Mouse (Mus musculus) kidney, postnatal 0 days (tissue): ENCODE measurements around the gene Neurl1b. TPM values are rescaled to one million over a fixed set of nuclear protein-coding genes. Genes with fewer than 3 reads are reported as not detected.
A peak's percentile ranks its signal among the peaks of the same experiment; 100 is the strongest.

Source experiments
- ATAC-seq: fragments of 200-750 bp; cut with Nextera tagmentation; replicated peaks from 2 replicates; pipeline ENCODE4 v1.8.0; 2017; ENCODE audit warnings: low read depth, moderate number of reproducible peaks, moderate TSS enrichment, moderate library complexity; ENCODE audit not compliant: low FRiP score
- DNase-seq: peaks from one replicate; pipeline ENCODE4 v3.0.0-alpha.2; 2016; ENCODE audit warnings: low spot score
- H3K27ac ChIP-seq: fragments of 300-500 bp; sonication (generic); 2 replicates; pipeline ENCODE4 v1.5.1; 2014; ENCODE audit warnings: mild to moderate bottlenecking
- H3K27me3 ChIP-seq: fragments of 300-500 bp; sonication (generic); 2 replicates; pipeline ENCODE4 v1.6.1; 2014; ENCODE audit warnings: low read length, mixed read lengths; ENCODE audit not compliant: insufficient read depth
- H3K36me3 ChIP-seq: fragments of 300-500 bp; sonication (generic); 2 replicates; pipeline ENCODE4 v1.6.1; 2014; ENCODE audit warnings: low read length, mixed read lengths; ENCODE audit not compliant: insufficient read depth
- H3K4me1 ChIP-seq: fragments of 300-500 bp; sonication (generic); replicated peaks from 2 replicates; pipeline ENCODE4 v1.6.1; 2014; ENCODE audit warnings: antibody characterized with exemption, low read length, mixed read lengths; ENCODE audit not compliant: insufficient read depth
- H3K4me2 ChIP-seq: fragments of 300-500 bp; sonication (generic); 2 replicates; pipeline ENCODE4 v1.6.1; 2014; ENCODE audit warnings: mild to moderate bottlenecking, low read length, moderate library complexity, mixed read lengths
- H3K4me3 ChIP-seq: fragments of 300-500 bp; sonication (generic); replicated peaks from 2 replicates; pipeline ENCODE4 v1.5.1; 2014; ENCODE audit warnings: low read depth, low read length
- H3K9ac ChIP-seq: fragments of 300-500 bp; sonication (generic); 2 replicates; pipeline ENCODE4 v1.6.1; 2014; ENCODE audit warnings: low read depth, low read length
- H3K9me3 ChIP-seq: fragments of 300-500 bp; sonication (generic); replicated peaks from 2 replicates; pipeline ENCODE4 v1.6.1; 2016; ENCODE audit warnings: low read length, inconsistent platforms, mixed read lengths
- CTCF ChIP-seq: IDR thresholded peaks from 2 replicates; pipeline ENCODE4 v1.5.1; 2016; ENCODE audit warnings: antibody characterized with exemption, low read depth, mild to moderate bottlenecking, moderate library complexity
- WGBS: fragments of 180-500 bp; shearing (Covaris S2); extraction: QIAGEN DNeasy Blood & Tissue Kit; methylation state at CpG from one replicate; pipeline ENCODE4 v1.1.7; 2014; 5-methylcytosine and 5-hydroxymethylcytosine counted together
- polyA plus RNA-seq: library from polyadenylated mRNA; unstranded; fragments of >200 nt; fragmentation: Nextera tagmentation; extraction: Ambion mirVana; gene quantifications from 2 replicates; pipeline ENCODE4 v1.2.1, GENCODE M21; 2015

Gene Neurl1b
- polyA plus RNA-seq = 1.6 and 2.1 TPM in 2 replicates

- TF ChIP-seq CTCF = no peak
- peaks cover 23% of the 10 kb centered on the region for H3K4me1 ChIP-seq
- no peak for DNase-seq
- H3K27ac ChIP-seq = peak within 1 kb of the TSS; percentile 58
- H3K4me2 ChIP-seq = peak within 1 kb of the TSS; percentile 93
- peak within 1 kb of the TSS; percentile 78 for H3K4me3 ChIP-seq
- WGBS = under 1% methylated on average over 73 of the region's 105 CpGs
- H3K27me3 ChIP-seq = no peaks in the 10 kb centered on the region
- H3K36me3 ChIP-seq = no peaks in the 10 kb centered on the region
- H3K9me3 ChIP-seq = no peaks in the 10 kb centered on the region
- peak within 1 kb of the TSS; percentile 80 for H3K9ac ChIP-seq
- ATAC-seq = 0 out of 2 replicates have a peak, but pooled peaks have one; percentile 12
Observed at GRCm38 (mm10) chr17:26414523-26415354, at the start of gene Neurl1b. Neurl1b (plus strand) TSS chr17:26414829.

GRCm38 (mm10) chr17:26366792-26367191 lies 47.8 kb upstream of the Neurl1b start:
- no peak overlapping the region for H3K9ac ChIP-seq
- no peaks in the 10 kb centered on the region for H3K27me3 ChIP-seq
- peaks cover 12% of the 10 kb centered on the region; the same call in 1 of the 2 replicates for H3K4me1 ChIP-seq
- H3K4me3 ChIP-seq = no peak overlapping the region
- no peak for ATAC-seq
- no peak overlapping the region for H3K4me2 ChIP-seq
- no peak overlapping the region for H3K27ac ChIP-seq
- H3K9me3 ChIP-seq = no peaks in the 10 kb centered on the region
- H3K36me3 ChIP-seq = no peaks in the 10 kb centered on the region
- WGBS = 70% methylated on average over 4 of the region's 4 CpGs
- DNase-seq = no peak
- TF ChIP-seq CTCF = no peak

DNA sequence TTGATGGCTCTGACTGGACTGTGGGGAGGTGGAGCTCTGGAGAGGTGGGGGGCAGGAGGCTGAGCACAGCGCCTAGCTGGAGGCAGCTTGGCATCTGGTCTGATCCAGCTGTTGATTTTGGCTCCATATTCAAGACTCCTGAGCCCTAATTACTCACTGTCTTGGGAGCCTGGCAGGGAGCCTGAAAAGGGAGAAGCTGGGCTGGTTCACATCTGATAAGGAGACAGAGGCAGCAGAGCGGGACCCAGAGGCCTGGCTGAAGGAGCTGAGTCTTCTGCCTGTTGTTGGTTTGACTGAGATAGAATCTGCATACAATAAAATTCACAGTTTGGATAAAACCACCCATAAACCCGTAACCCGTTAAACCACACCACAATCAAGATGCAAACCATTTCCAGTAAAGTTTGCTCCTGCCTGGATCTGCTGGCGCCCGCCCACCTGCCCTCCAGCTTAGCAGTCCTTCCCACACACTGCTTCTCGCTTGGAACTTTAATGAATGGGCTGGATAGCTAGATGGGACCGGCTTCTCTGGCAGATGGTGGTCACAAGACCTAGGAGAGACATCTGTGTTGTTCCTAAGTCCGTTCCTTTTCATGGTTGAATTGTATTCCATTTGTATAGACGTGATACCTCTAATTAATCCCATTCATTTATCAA lies 46.2 kb upstream of the Neurl1b start:
- Histone ChIP-seq H3K27me3 (no peaks in the 10 kb centered on the region), H3K4me1 (0 out of 2 replicates have a peak, but pooled peaks cover 6% of the 10 kb centered on the region), H3K4me3 (no peak overlapping the region), H3K9me3 (no peaks in the 10 kb centered on the region), H3K36me3 (no peaks in the 10 kb centered on the region), H3K27ac (peak overlapping the region; percentile 42; the same call in 1 of the 2 replicates), H3K9ac (no peak overlapping the region), H3K4me2 (no peak overlapping the region)
- WGBS = 52% methylated on average over 10 of the region's 10 CpGs
- no peak; the same call in 1 of the 2 replicates for TF ChIP-seq CTCF
- ATAC-seq (no peak; the same call in 1 of the 2 replicates), DNase-seq (peak; percentile 78)

GRCm38 (mm10) chr17:26370521-26371245 lies 43.9 kb upstream of the Neurl1b start:
- Histone ChIP-seq H3K4me3 (no peak overlapping the region), H3K36me3 (no peaks in the 10 kb centered on the region), H3K27me3 (no peaks in the 10 kb centered on the region), H3K27ac (0 out of 2 replicates have a peak overlapping the region, but pooled peaks have one; percentile 44), H3K4me1 (0 out of 2 replicates have a peak, but pooled peaks cover 6% of the 10 kb centered on the region), H3K4me2 (no peak overlapping the region), H3K9ac (no peak overlapping the region), H3K9me3 (no peaks in the 10 kb centered on the region)
- DNase-seq (peak; percentile 56), ATAC-seq (no peak)
- peak; percentile 80 for TF ChIP-seq CTCF
- WGBS = 38% methylated on average over 9 of the region's 9 CpGs

DNA sequence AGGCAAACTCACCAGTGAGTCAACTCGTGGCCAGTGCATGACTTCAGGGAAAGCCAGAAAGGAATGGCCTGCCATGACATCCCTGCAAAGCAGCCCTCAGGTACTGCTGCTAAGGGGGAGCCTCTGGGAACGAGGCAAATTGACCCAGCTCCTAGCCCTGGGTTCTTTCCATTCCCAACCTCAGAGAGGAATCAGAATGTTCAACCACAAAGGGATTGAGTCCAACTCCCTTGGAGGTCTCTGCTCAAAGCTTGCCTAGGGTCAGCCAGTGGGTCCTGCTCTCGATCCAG lies 43.4 kb upstream of the Neurl1b start:
- no peaks in the 10 kb centered on the region for H3K27me3 ChIP-seq
- no peak overlapping the region for H3K4me2 ChIP-seq
- ATAC-seq = no peak
- H3K36me3 ChIP-seq = no peaks in the 10 kb centered on the region
- H3K4me1 ChIP-seq = 0 out of 2 replicates have a peak, but pooled peaks cover 6% of the 10 kb centered on the region
- no peak overlapping the region for H3K27ac ChIP-seq
- no peak overlapping the region for H3K4me3 ChIP-seq
- no peak for TF ChIP-seq CTCF
- H3K9ac ChIP-seq = no peak overlapping the region
- no peak for DNase-seq
- no peaks in the 10 kb centered on the region for H3K9me3 ChIP-seq
- 52% methylated on average over 3 of the region's 3 CpGs for WGBS

DNA sequence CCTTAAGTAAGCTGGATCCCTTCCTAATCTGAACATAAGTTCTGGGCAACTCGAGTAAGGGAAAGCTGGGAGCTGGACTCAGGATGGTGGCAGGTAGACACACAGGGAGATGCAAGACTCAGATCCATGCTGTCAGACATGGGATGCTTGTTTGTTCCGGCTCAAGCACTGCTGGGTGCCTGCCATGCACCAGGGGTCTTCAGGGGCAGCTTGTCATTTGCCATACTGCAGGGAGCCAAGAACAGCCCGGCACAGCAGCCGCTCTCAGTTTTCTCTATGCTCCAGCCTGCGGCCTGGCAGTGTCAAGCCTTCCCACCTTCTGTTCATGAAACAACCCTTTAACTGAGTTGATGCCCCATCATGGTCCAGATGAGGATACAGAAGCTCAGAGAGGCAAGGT lies 41.4 kb upstream of the Neurl1b start:
- WGBS = 72% methylated on average over 5 of the region's 5 CpGs
- Histone ChIP-seq H3K9me3 (no peaks in the 10 kb centered on the region), H3K36me3 (no peaks in the 10 kb centered on the region), H3K27ac (no peak overlapping the region), H3K9ac (no peak overlapping the region), H3K27me3 (no peaks in the 10 kb centered on the region), H3K4me3 (no peak overlapping the region), H3K4me2 (no peak overlapping the region), H3K4me1 (0 out of 2 replicates have a peak, but pooled peaks cover 6% of the 10 kb centered on the region)
- DNase-seq = no peak
- ATAC-seq = no peak
- no peak for TF ChIP-seq CTCF
